Mouse (Mus musculus): Measurements from ENCODE around the gene 2810004N23Rik. TPM values are rescaled to one million over a fixed set of nuclear protein-coding genes. Genes with fewer than 3 reads are reported as not detected.

Gene 2810004N23Rik
- total RNA-seq (2021), result 10 to 100 TPM; 22.4 to 23.5 TPM

GRCm38 (mm10) chr8:124862321-124863162, at the start of gene 2810004N23Rik, which contains the start of gene Gnpat:
Gene 2810004N23Rik, minus strand, starts transcription at chr8:124863120.
Gene Gnpat, plus strand, starts transcription at chr8:124863033.
- DNase-seq (ENCODE audit: extremely low spot score in 1 of 2, low spot score in 1 of 2), result peak; percentile 94 to 98

GRCm38 (mm10) chr8:124911938-124912872, 49.3 kb upstream of the 2810004N23Rik start:
- DNase-seq (ENCODE audit: extremely low spot score in 1 of 2, low spot score in 1 of 2), result no peak

DNA sequence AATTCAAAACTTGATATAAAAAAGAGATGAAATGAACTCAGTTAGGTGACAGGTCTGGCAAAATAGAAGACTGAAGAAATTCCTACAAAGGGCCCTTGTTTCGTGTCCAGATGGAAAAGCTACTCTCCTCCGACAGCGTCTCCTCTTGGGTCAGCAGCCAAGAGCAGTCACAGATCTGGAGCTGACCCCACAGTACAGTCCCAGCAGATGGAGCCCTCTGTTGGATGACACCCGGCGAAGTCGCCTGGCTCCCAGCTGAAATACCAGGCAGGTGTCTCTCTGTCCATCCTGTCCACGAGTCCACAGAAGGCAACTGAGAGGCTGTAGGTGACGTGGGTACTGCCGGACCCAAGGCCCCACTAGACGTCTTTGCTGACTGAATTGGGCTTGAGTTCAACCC, 47.4 kb upstream of the 2810004N23Rik start:
- DNase-seq (ENCODE audit: extremely low spot score in 1 of 2, low spot score in 1 of 2), result no peak

DNA sequence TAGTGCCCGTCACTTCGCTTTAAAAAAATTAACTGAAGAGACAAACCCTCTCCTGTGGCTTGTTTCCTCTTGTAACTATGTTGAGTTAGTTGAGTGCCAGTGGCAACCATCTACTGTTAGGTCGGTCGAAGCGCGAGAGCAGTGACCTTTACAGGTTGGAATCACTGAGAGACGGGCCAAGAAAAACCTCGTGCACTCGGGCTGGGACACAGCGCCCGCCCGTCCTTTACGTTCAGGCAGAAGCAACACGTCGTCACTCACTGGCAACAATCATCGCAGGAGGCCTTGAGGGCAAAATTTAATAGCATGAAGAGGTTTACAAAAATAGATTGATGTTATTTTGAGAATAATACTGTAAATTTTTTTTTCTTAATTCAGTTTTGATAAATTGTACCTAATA, 47.0 kb upstream of the 2810004N23Rik start:
- DNase-seq (ENCODE audit: extremely low spot score in 1 of 2, low spot score in 1 of 2), result no peak

- DNase-seq (ENCODE audit: extremely low spot score in 1 of 2, low spot score in 1 of 2), result no peak
Measured at GRCm38 (mm10) chr8:124905482-124905881, 42.6 kb upstream of the 2810004N23Rik start.

GRCm38 (mm10) chr8:124903198-124903597, 40.3 kb upstream of the 2810004N23Rik start:
- no peak for DNase-seq (ENCODE audit: extremely low spot score in 1 of 2, low spot score in 1 of 2)

DNA sequence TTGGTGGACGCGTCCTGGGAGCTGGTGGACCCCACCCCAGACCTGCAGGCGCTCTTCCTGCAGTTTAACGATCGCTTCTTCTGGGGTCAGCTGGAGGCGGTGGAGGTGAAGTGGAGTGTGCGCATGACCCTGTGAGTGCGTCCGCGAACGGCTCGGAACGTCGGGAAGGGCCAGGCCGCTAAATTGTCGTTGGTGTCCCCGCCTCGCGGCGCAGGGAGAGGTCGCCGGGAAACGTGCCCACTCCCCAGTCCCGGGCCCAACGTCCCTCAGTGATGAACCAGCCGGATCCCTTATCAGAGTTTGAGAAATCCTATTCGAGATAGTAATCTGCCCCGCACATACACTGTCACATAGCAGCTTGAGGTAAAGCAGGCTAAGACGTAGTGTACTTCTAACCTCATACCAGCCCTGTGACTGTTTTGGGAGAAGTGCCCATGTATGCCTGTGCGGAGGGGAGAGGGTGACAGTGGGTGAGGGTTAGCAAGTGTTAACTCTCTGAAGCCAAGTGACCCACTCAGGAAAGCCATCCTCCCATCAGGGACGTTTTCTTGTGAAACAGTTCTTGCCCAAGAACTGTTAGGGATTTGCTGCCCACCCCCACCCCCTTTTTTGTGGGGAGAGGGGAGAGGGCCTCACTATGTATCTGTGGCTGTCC, 35.5 kb upstream of the 2810004N23Rik start:
- no peak for DNase-seq (ENCODE audit: extremely low spot score in 1 of 2, low spot score in 1 of 2)

- DNase-seq (ENCODE audit: extremely low spot score in 1 of 2, low spot score in 1 of 2), result peak; percentile 98 to 99
Measured at GRCm38 (mm10) chr8:124897386-124898250, 34.7 kb upstream of the 2810004N23Rik start, which contains the start of the genes Exoc8 and Sprtn. Gene Exoc8, minus strand, starts transcription at chr8:124897705. Gene Sprtn, plus strand, starts transcription at chr8:124897886.

GRCm38 (mm10) chr8:124896632-124897385, 33.9 kb upstream of the 2810004N23Rik start:
- DNase-seq (ENCODE audit: extremely low spot score in 1 of 2, low spot score in 1 of 2), result peak; percentile 57 to 62

DNA sequence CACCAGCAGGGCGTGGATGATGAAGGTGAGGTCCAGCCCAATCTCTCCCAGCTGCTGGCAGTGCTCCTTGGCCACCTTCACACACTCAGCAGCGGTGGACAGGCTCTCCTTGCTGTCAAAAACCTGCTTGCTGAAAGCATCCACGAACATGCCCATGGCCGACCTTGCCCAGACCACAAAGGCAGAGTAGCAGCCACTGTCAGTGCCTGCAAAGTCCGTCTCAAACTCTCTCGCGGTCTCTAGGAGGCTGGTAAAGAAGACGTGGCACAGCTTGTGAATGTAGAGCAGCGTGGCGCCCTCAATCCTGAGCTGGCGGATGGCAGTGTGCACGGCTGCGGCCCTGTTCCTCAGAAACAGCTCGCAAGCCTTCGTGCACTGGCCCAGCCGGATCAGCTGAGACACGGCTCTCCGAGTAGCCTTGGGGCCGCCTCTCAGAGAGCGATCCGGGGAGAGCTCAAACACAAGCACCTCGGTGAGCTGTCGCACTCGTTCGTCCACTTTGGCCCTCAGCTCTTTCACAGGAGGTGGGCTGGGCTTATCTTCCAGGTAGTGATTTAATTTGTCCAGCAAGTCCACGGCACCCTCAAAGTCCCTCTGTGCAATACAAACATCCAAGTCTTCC, 33.2 kb upstream of the 2810004N23Rik start:
- no peak for DNase-seq (ENCODE audit: extremely low spot score in 1 of 2, low spot score in 1 of 2)

GRCm38 (mm10) chr8:124892596-124892995, 29.7 kb upstream of the 2810004N23Rik start:
- DNase-seq (ENCODE audit: extremely low spot score in 1 of 2, low spot score in 1 of 2), result no peak

DNA sequence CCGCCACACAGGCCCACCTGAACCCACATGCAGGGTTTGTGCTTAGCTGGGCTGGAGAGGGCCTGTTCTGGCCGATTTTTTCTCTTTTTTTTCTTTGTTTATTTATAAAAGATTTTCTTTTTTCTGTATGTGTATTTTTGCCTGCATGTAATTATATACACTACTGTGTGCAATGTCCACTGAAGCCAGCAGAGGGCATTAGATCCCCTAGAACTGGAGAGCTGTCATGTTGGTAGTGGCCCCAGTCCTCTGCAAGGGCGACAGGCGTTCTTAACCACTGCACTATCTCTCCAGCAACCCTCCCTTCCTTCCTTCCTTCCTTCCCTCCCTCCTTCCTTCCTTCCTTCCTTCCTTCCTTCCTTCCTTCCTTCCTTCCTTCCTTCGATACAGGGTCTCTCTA, 25.5 kb upstream of the 2810004N23Rik start:
- no peak for DNase-seq (ENCODE audit: extremely low spot score in 1 of 2, low spot score in 1 of 2)

DNA sequence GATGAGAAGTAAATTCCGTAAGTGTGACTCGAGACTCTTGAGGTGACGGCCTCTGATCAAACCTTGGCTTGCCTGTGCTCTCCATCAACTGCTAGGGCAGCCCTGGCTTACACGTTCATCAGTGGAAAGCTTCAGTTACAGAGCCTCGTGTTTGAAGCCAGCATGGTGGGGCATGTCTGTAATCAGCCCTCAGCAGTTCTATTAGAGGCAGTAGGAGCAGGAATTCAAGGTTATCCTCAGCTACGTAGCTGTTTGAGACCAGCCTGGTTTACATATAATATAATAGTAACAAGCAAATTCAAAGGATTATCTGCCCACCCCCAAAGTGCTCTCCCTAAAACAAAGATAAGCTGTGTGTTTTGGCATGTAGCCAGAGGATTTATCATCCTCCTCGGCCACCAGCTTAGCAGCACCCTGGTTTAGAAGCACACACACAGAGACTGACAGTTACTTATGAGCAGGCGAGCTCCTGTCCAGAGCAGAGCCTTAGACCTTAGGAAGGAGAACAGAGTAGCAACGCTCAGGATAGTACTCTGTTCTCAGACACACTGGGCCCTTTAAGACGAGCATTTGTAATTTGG, 16.1 kb upstream of the 2810004N23Rik start:
- no peak for DNase-seq (ENCODE audit: extremely low spot score in 1 of 2, low spot score in 1 of 2)

- DNase-seq (ENCODE audit: extremely low spot score in 1 of 2, low spot score in 1 of 2), result no peak
Measured at GRCm38 (mm10) chr8:124878141-124878540, 15.2 kb upstream of the 2810004N23Rik start.

GRCm38 (mm10) chr8:124872690-124873089, 9.8 kb upstream of the 2810004N23Rik start:
- DNase-seq (ENCODE audit: extremely low spot score in 1 of 2, low spot score in 1 of 2), result no peak

GRCm38 (mm10) chr8:124872081-124872480, 9.2 kb upstream of the 2810004N23Rik start:
- no peak for DNase-seq (ENCODE audit: extremely low spot score in 1 of 2, low spot score in 1 of 2)

- DNase-seq (ENCODE audit: extremely low spot score in 1 of 2, low spot score in 1 of 2), result no peak
Measured at GRCm38 (mm10) chr8:124871474-124871873, 8.6 kb upstream of the 2810004N23Rik start.

DNA sequence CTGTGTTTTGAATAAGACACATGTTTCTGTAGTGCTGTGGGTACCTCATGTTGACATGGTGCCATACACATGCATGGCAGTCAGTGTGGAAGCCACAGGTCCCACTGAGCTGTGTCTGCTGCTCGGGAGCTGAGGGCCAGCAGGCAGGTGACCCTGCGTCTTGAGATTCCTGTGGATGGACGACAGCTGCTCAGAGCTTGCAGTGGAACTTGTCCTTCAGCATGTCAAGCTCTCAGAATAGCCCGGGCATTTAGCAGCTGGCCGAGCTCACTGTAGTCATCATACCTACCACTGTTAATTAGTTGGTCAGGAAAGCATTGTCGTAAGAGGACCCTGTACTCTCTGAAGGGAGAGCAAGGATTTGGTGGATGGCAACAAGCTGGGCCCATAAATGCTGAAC, 6.8 kb upstream of the 2810004N23Rik start:
- no peak for DNase-seq (ENCODE audit: extremely low spot score in 1 of 2, low spot score in 1 of 2)

Measured in layer of hippocampus, postnatal 25 days (tissue).